Mouse (Mus musculus) MEL-GATA-1-ER (cell line): Measurements from ENCODE around the gene Cdh23.

ENCODE experiments used
- DNase-seq: peaks from one replicate; pipeline ENCODE4 v3.0.0-alpha.2; 2012; ENCODE audit warnings: low read depth; ENCODE audit errors: extremely low read depth

Gene Cdh23

GRCm38 (mm10) chr10:60347768-60348610 lies 348.3 kb downstream of the Cdh23 start:
- DNase-seq: peak; percentile 68

- peak; percentile 80 for DNase-seq
Measured at GRCm38 (mm10) chr10:60346701-60347405, 349.4 kb downstream of the Cdh23 start, which contains the start of gene Vsir. Gene Vsir, plus strand, starts transcription at chr10:60346851.

- no peak for DNase-seq
Measured at GRCm38 (mm10) chr10:60346056-60346455, 350.2 kb downstream of the Cdh23 start.

GRCm38 (mm10) chr10:60344111-60344510 lies 352.2 kb downstream of the Cdh23 start:
- no peak for DNase-seq

- no peak for DNase-seq
Measured at GRCm38 (mm10) chr10:60341528-60341927, 354.8 kb downstream of the Cdh23 start.

- DNase-seq: no peak
Measured at GRCm38 (mm10) chr10:60335021-60335420, 361.3 kb downstream of the Cdh23 start.

- DNase-seq: no peak
Measured at GRCm38 (mm10) chr10:60334583-60334982, 361.7 kb downstream of the Cdh23 start.

GRCm38 (mm10) chr10:60328963-60329650 lies 367.2 kb downstream of the Cdh23 start:
- no peak for DNase-seq

- no peak for DNase-seq
Measured at GRCm38 (mm10) chr10:60316166-60316565, 380.1 kb downstream of the Cdh23 start.

- no peak for DNase-seq
Measured at GRCm38 (mm10) chr10:60313606-60314005, 382.7 kb downstream of the Cdh23 start.

- no peak for DNase-seq
Measured at GRCm38 (mm10) chr10:60310629-60311028, 385.7 kb downstream of the Cdh23 start.

GRCm38 (mm10) chr10:60304854-60305628 lies 391.2 kb downstream of the Cdh23 start:
- DNase-seq: peak; percentile 52

- DNase-seq: no peak
Measured at GRCm38 (mm10) chr10:60303419-60303818, 392.9 kb downstream of the Cdh23 start.

GRCm38 (mm10) chr10:60299636-60300035 lies 396.7 kb downstream of the Cdh23 start:
- no peak for DNase-seq

GRCm38 (mm10) chr10:60296027-60296426 lies 400.3 kb downstream of the Cdh23 start:
- DNase-seq: no peak

- no peak for DNase-seq
Measured at GRCm38 (mm10) chr10:60295356-60295755, 400.9 kb downstream of the Cdh23 start.

- no peak for DNase-seq
Measured at GRCm38 (mm10) chr10:60294621-60295020, 401.7 kb downstream of the Cdh23 start.

GRCm38 (mm10) chr10:60292209-60292608 lies 404.1 kb downstream of the Cdh23 start:
- DNase-seq: no peak

- DNase-seq: no peak
Measured at GRCm38 (mm10) chr10:60290739-60291110, 405.6 kb downstream of the Cdh23 start.

- DNase-seq: peak; percentile 38
Measured at GRCm38 (mm10) chr10:60290026-60290738, 406.1 kb downstream of the Cdh23 start.
